Mouse (Mus musculus): ENCODE measurements around the gene Fyn.
A peak's percentile ranks its signal among the peaks of the same experiment; 100 is the strongest.

The Fyn gene

GRCm38 (mm10) chr10:39368572-39369135, at the start of gene Fyn:
Gene Fyn (plus strand): TSS chr10:39368855.
- DNase-seq (ENCODE audit: low spot score in 2 of 2) = no peak

GRCm38 (mm10) chr10:39320798-39321622, 47.6 kb upstream of the Fyn start:
- DNase-seq (ENCODE audit: low spot score in 2 of 2) = peak; percentile 54 to 64

DNA sequence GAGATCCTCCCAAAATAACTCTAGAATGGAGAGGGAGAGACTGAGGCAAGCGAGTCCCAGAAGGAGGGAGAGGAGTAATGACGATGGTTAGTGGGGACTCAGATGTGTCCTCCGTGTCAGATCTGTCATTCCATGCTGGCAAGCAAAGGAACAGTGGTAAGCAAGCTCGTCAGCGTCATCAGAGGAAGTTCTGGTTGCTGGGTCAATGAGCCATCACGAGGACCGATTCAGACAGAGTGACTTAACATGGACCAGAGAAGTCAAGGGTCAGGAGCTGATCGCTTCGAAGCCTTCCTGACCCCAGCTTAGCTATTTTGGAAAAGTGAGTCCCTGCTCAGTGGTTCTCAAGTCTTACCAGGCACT, 47.1 kb upstream of the Fyn start:
- DNase-seq (ENCODE audit: low spot score in 2 of 2) = no peak

DNA sequence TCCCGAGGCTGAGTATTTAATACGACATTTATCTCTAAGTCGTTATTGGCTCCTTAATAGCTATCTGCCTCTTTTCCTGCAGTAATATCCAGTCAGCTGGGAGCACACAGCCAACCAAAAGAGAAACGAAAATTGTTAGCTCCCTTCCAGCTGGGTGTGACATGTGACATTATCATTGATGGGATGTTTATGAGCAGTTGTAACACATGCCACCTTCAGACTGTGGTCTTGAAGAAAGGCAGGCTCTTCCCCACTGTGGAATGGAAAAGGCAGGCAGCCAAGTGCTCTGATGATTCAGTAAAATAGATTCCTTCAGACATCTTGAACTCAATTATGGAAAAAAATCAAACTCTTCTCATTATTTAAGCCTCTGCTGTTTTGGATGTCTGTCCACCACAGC, 46.5 kb upstream of the Fyn start:
- DNase-seq (ENCODE audit: low spot score in 2 of 2) = no peak

GRCm38 (mm10) chr10:39324291-39324690, 44.4 kb upstream of the Fyn start:
- no peak for DNase-seq (ENCODE audit: low spot score in 2 of 2)

GRCm38 (mm10) chr10:39328661-39329060, 40.0 kb upstream of the Fyn start:
- DNase-seq (ENCODE audit: low spot score in 2 of 2) = no peak

DNA sequence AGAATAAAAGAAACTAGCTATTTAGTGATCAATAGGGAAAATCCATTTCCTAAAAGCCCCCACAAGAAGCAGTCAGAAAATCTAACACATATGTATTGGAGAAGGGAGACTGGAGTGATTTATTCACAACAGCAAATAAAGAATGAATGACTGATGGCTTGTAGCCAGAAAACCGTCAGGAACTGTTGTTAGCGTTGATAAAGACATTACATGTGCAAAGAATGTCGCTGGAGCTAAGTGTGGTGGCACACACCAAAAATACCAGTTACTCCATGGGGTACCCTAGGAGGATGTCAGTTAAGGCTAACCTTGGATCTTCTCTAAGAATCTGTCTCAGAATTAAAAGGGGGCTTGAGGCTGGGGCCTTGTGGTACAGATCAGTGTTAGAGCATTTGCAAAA, 34.3 kb upstream of the Fyn start:
- no peak for DNase-seq (ENCODE audit: low spot score in 2 of 2)

GRCm38 (mm10) chr10:39335880-39336279, 32.8 kb upstream of the Fyn start:
- no peak for DNase-seq (ENCODE audit: low spot score in 2 of 2)

DNA sequence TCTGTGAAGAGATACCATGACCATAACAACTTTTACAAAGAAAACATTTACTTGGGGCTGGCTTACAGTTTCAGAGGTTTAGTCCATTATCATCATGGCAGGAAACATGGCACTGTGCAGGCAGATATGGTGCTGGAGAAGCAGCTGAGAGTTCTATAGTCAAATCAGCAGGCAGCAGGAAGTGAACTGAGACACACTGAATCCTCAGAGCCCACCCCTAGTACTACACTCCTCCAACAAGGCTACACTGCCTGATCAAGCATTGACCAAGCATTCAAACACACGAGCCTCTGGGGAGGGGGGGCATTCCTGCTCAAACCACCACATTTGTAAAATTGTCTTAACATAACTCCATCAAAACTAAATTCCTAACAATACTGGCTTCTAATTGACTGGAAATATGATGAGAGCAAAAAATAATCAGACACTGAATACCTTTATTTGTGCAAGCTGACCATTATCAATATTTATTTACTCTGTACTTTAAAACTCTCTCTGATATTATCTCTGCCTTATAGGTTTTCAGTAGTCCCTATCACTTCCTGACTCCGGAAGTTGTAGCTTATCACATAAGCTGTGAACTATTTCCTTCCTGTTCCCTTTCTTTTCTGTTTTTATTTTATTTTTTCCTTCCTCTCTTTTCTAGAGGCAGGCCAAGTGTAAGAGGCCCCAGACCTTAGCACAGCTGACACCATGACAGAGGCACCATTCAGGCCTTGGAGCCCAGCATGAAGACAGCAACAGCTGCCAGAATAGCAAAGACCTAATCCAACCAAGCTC, 29.3 kb upstream of the Fyn start:
- DNase-seq (ENCODE audit: low spot score in 2 of 2) = no peak

GRCm38 (mm10) chr10:39339969-39340236, 28.8 kb upstream of the Fyn start:
- DNase-seq (ENCODE audit: low spot score in 2 of 2) = no peak

- DNase-seq (ENCODE audit: low spot score in 2 of 2) = peak; percentile 22 to 30
These were observed 25.1 kb upstream of the Fyn start for GRCm38 (mm10) chr10:39343551-39343950.

DNA sequence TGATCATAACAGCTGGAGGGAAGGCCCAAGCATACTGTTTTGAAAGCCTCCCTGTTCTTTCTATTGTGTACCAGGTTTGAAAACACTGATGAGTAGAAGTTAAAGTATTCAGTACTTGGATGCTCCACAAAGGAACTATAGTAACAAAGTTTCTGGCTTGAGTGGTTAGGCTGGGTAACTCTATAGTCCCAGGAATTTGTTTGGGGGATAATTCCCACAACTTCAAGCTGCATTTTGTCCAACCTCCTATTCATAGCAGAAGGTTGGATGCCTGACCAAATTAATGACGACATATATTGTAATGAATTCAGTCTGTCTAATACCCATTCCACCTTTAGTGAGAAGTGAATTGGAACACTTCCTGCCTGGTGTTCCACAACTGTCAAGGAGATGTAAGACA, 22.7 kb upstream of the Fyn start:
- DNase-seq (ENCODE audit: low spot score in 2 of 2) = no peak

DNA sequence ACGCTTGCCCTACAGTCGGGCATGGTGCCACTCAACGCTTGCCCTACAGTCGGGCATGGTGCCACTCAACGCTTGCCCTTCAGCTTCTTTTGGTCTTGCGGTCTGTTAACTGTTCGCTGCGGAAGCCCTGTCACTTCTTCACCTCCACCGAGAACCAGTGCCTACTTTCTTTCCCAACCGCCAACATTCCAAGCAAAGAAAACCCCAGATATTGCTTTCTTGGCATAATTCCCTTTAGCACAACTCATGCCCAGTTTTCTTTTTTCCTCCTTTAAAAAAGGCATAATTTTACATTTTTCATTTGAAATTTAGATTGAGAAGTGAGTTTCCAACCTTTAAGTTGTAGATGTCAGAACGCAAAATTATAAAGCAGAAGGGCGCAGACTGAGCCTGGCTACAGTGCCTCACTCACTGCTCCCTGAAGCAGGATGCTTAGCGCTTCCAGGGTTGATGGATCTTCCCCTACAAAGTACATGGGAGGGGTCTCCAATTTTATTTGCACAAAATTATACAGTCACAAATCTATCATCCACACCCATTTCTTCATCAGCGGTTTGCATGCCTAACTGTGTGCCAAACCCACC, 18.8 kb upstream of the Fyn start:
- no peak for DNase-seq (ENCODE audit: low spot score in 2 of 2)

DNA sequence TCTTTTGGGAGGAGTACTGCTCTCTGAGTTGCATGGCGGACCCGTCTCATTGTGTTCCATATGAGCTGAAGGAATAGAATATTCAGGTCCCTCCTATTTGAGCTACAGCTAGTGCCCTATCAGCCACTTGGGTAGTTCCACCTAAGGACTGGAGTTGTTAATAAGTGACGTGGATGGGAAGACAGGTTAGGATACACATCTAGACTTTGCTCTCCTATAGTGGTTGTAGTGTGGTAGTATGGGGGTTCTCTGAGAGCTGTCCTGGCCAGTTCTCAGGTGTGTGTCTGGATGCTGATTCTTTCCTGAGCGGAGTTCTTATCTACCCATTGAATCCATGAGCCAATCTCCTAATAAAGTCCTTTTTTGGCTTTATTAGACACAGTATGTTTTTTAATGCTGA, 4.5 kb upstream of the Fyn start:
- DNase-seq (ENCODE audit: low spot score in 2 of 2) = no peak

- peak; percentile 97 for DNase-seq (ENCODE audit: low spot score in 2 of 2)
These were observed 862 bp downstream of the Fyn start for GRCm38 (mm10) chr10:39369502-39369931.

GRCm38 (mm10) chr10:39369977-39370785, 1.5 kb downstream of the Fyn start:
- peak; percentile 48 to 56 for DNase-seq (ENCODE audit: low spot score in 2 of 2)

DNA sequence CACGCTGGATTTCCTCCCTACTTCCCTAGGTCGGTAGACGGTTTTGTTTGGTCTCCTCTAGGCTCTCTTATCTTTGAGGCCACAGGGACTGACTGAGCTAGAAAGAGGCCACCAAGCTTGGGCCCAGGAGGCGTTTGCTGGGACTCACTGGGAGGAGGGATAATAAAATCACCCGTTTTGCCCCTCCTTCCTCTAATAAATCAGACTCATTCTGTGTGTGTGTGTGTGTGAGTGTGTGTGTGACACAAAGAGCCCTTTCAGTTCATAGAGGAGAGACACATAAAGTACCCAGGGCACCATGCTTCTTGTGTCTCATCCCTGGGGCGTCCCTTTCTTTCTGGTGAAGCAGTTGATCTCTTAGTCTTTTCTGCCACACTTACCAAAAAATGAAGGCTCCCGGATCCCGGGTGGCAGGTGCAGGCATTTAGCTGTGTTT, 2.1 kb downstream of the Fyn start:
- peak in 1 of 2 experiments; percentile 49 for DNase-seq (ENCODE audit: low spot score in 2 of 2)

- no peak for DNase-seq (ENCODE audit: low spot score in 2 of 2)
These were observed 2.8 kb downstream of the Fyn start for GRCm38 (mm10) chr10:39371467-39371866.

- DNase-seq (ENCODE audit: low spot score in 2 of 2) = no peak
These were observed 3.3 kb downstream of the Fyn start for GRCm38 (mm10) chr10:39371991-39372390.

GRCm38 (mm10) chr10:39376676-39377075, 8.0 kb downstream of the Fyn start:
- no peak for DNase-seq (ENCODE audit: low spot score in 2 of 2)

DNA sequence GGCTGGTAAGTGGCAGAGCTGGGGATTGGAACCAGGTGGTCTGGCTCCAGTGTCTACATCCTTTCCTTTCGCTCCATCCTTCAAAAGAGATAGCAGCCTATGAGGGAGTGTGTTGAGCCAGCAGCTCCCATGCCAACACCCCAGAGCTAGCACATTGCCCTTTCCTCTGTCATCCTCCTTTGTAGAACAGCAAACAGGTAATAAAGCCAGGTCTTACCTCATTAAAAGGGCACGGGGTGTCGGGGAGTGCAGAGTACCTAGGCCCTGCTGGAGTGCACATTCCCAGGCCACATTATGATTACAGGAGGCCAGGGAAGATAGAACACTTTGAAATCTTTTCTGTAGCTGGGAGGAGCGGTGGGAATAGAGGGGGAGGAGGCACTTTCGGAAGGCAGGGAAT, 8.6 kb downstream of the Fyn start:
- no peak for DNase-seq (ENCODE audit: low spot score in 2 of 2)

Measured in heart, adult 9 months (tissue).